Mouse (Mus musculus) inflammation-experienced regulatory T-cells (primary cell): ENCODE data around the gene Tapt1. TPM values are rescaled to one million over a fixed set of nuclear protein-coding genes. Genes with fewer than 3 reads are reported as not detected.

Experiments used
- polyA plus RNA-seq, 2 experiments: library from polyadenylated mRNA; unstranded; fragments of 100-300 nt; shearing (Covaris generic); gene quantifications; one replicate each; pipeline ENCODE4 v1.2.1; 2017

The Tapt1 gene
- 10 to 100 TPM; 73.6 to 91.7 TPM for polyA plus RNA-seq

DNA sequence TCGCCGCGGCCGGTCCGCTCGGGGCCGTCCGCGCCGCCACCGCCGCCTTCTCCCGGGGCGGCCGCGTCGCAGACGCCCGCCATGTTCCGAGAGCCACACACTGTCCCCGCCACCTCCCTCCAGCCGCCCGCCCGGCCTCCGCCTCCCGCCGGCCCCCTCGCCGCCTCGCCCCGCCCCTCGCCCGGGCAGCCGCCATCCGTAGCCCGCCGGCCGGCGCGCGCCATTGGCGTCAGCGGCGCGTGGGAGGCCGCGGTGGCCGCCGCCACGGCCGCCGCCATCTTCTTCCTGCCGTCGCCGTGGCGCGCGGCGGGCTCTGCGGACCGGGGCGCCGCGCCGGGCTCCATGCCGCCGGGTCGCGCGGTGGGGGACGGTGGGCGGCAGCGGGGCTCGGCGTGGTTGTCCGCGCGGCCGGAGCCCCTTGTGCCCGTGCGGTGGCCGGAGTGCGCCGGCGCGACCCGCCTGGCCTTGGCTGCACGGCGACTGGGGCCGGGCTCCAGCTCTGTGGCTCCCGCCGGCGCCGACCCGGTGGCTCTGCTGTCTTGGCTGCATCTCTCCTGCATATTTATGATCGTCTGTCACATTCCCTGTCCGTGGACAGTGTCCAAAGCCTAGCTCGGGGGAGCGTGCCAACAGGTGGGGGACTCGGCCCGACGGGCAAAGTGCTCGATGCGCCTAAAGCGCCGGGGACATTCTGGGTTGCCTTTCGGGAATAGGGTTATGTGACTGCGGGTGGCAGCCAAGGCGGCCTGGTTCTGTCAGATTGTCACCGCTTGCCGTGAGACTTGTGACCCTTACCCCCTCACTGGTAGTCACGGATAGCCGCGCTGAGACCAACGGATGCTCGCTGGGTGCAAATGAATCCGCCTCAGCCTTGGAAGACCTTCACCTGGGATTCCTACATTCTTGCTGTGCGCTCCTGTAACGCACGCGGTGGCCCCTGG is at the start of gene Tapt1:
Gene Tapt1, minus strand, starts transcription at position 106 of the 941 bp plus-strand sequence.

Other genes starting within 250 kb of the Tapt1 start
- 1 to 10 TPM in 1 of 2 experiments, under 1 TPM in 1; 0.36 to 6.0 TPM for gene Fgfbp1, start 244.8 kb downstream of the Tapt1 start, polyA plus RNA-seq
- 1 to 10 TPM; 1.8 to 4.4 TPM for gene Prom1, start 124.6 kb downstream of the Tapt1 start, polyA plus RNA-seq